Mouse (Mus musculus): ENCODE results near the gene Xlr3b. TPM values are rescaled to one million over a fixed set of nuclear protein-coding genes. Genes with fewer than 3 reads are reported as not detected.
"Not testable (repeated sequence)": the region's sequence is repeated elsewhere in the genome, so short reads cannot be mapped to it uniquely, and the experiment has no call there.

The Xlr3b gene
- polyA plus RNA-seq, 1 experiment from 2014 or later, result 3.7 TPM

DNA sequence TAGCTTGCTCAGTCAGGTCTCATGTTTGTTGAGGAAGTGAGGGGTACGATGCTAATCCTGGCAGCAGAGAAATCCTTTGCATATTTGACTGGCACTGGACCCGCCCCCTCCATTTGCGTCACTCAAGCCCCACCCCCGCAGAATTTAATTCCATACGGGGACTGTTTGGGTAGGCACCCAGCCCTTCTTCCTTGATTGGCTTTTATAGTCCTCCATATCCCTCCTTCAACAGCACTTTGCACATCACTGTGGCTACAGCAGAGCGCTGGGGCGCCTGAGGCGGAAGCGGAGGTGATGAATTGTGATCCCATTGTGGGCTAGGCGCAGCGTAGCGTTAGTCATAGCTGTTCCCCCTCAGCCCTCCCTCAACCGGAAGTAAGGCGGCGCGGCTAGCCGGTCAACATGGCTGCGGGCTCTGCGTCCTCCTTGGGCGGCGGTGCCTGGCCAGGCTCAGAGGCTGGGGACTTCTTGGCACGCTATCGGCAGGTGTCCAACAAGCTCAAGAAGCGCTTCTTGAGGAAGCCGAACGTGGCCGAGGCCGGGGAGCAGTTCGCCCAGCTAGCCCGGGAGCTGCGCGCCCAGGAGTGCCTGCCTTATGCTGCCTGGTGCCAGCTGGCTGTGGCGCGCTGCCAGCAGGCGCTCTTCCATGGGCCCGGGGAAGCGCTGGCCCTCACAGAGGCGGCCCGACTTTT is 36.1 kb downstream of the Xlr3b start, which contains the start of gene F8a:
F8a (plus strand) TSS at position 378 of the 692 bp plus-strand sequence.
- no peaks in the 10 kb centered on the region for H3K36me3 ChIP-seq (ENCODE audit: insufficient read depth, low read length)
- DNase-seq (ENCODE audit: low spot score) (peak; percentile 90), ATAC-seq (peak; percentile 96)
- H3K4me3 ChIP-seq (ENCODE audit: low read depth, low read length), result peak within 1 kb of the TSS; percentile 52
- H3K4me1 ChIP-seq (ENCODE audit: insufficient read depth, low read depth, low read length), result no peaks in the 10 kb centered on the region
- TF ChIP-seq EP300 (IDR thresholded peaks at IDR 0.05) (no peak; the same call in 1 of the 2 replicates), CTCF (IDR thresholded peaks at IDR 0.05) (no peak)
- H3K4me2 ChIP-seq (replicated peaks; ENCODE audit: low read depth, low read length), result peak within 1 kb of the TSS; percentile 74
- 0 out of 2 replicates have a peak, but pooled peaks cover 2% of the 10 kb centered on the region for H3K27me3 ChIP-seq (replicated peaks; ENCODE audit: insufficient read depth, low read length)
- peak within 1 kb of the TSS; percentile 39; the same call in 1 of the 2 replicates for H3K9ac ChIP-seq (replicated peaks; ENCODE audit: low read depth)
- WGBS, result 10% methylated on average over 31 of the region's 39 CpGs
- peak within 1 kb of the TSS; percentile 90 for H3K27ac ChIP-seq (ENCODE audit: low read length)
- H3K9me3 ChIP-seq (ENCODE audit: low read length), result no peaks in the 10 kb centered on the region

DNA sequence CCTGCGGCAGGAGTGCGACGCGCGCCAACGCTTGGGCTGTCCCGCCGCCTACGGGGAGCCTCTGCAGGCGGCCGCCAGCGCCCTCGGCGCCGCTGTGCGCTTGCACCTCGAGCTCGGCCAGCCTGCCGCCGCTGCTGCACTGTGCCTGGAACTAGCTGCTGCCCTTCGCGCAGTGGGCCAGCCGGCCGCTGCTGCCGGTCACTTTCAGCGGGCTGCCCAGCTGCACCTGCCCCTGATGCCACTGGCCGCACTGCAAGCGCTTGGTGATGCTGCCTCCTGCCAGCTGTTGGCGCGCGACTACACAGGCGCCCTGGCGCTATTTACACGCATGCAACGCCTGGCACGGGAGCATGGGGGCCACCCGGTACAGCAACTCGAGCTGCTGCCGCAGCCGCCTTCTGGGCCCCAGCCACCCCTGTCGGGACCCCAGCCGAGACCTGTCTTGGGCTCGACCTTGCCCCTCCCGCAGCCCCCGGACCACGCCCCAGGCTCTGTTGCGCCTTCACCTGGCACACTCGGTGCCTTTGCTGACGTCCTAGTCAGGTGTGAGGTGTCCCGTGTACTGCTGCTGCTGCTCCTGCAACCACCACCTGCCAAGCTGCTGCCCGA is 36.7 kb downstream of the Xlr3b start:
- H3K36me3 ChIP-seq (ENCODE audit: insufficient read depth, low read length), result no peaks in the 10 kb centered on the region
- DNase-seq (ENCODE audit: low spot score), result peak; percentile 47
- TF ChIP-seq EP300 (IDR thresholded peaks at IDR 0.05) (no peak), CTCF (IDR thresholded peaks at IDR 0.05) (peak; percentile 29)
- H3K4me3 ChIP-seq (ENCODE audit: low read depth, low read length), result peak overlapping the region; percentile 52
- H3K9me3 ChIP-seq (ENCODE audit: low read length), result no peaks in the 10 kb centered on the region
- 20% methylated on average over 26 of the region's 51 CpGs for WGBS
- peak; percentile 55 for ATAC-seq
- H3K27ac ChIP-seq (ENCODE audit: low read length), result peak overlapping the region; percentile 90
- H3K27me3 ChIP-seq (replicated peaks; ENCODE audit: insufficient read depth, low read length), result 0 out of 2 replicates have a peak, but pooled peaks cover 2% of the 10 kb centered on the region
- no peaks in the 10 kb centered on the region for H3K4me1 ChIP-seq (ENCODE audit: insufficient read depth, low read depth, low read length)
- H3K9ac ChIP-seq (replicated peaks; ENCODE audit: low read depth), result peak overlapping the region; percentile 39; the same call in 1 of the 2 replicates
- H3K4me2 ChIP-seq (replicated peaks; ENCODE audit: low read depth, low read length), result peak overlapping the region; percentile 74

DNA sequence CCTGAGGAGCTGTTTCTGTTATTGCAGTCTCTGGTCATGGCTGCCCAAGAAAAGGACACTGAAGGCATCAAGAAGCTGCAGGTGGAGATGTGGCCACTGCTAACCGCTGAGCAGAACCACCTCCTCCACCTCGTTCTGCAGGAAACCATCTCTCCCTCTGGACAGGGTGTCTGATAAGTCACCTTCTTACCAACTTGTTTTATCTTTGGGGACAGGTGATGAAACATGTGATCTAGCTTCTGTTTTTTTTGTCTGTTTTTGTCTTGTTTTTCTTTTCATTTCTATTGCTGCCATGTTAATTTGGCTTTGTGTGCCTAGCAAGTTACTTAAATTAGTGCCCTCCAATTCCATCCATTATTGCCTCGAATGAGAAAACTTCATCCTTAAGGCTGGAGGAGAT is 37.3 kb downstream of the Xlr3b start:
- H3K27ac ChIP-seq (ENCODE audit: low read length), result no peak overlapping the region
- H3K36me3 ChIP-seq (ENCODE audit: insufficient read depth, low read length), result no peaks in the 10 kb centered on the region
- H3K9ac ChIP-seq (replicated peaks; ENCODE audit: low read depth), result no peak overlapping the region
- ATAC-seq (no peak), DNase-seq (ENCODE audit: low spot score) (peak; percentile 3)
- peak overlapping the region; percentile 52 for H3K4me3 ChIP-seq (ENCODE audit: low read depth, low read length)
- TF ChIP-seq CTCF (IDR thresholded peaks at IDR 0.05), result no peak
- TF ChIP-seq EP300 (IDR thresholded peaks at IDR 0.05), result no peak
- peak overlapping the region; percentile 74 for H3K4me2 ChIP-seq (replicated peaks; ENCODE audit: low read depth, low read length)
- 27% methylated on average over 3 of the region's 3 CpGs for WGBS
- no peaks in the 10 kb centered on the region for H3K9me3 ChIP-seq (ENCODE audit: low read length)
- no peaks in the 10 kb centered on the region for H3K4me1 ChIP-seq (ENCODE audit: insufficient read depth, low read depth, low read length)
- H3K27me3 ChIP-seq (replicated peaks; ENCODE audit: insufficient read depth, low read length), result 0 out of 2 replicates have a peak, but pooled peaks cover 2% of the 10 kb centered on the region

DNA sequence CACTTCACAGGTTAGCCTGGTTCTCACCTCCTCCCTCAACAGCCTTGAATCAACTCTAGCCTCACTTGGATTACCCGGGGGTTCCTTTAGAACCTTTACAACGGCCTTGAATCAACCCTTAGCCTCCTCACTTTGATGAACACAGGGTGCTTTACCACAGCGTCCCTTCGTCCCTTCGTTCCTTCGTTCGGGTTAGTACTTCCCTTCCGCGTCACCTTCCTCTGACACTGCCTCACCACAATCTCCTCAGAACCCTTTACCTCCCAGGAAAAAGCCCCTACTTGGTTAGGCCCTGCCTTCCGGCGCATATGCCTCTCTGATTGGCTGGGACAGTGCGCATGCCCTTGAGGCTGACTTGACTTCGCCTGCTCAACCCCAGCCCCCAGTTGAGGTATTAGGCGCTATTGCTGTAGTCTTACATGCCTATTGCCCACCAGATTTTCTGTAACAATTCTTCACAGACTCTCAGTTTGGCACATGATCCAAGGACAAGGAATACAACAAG is 50.9 kb downstream of the Xlr3b start, which contains the start of gene Xlr4c:
Xlr4c (minus strand) TSS at position 310 of the 505 bp plus-strand sequence.
- H3K9me3 ChIP-seq (ENCODE audit: low read length); H3K9ac ChIP-seq (replicated peaks; ENCODE audit: low read depth); H3K36me3 ChIP-seq (ENCODE audit: insufficient read depth, low read length); H3K4me2 ChIP-seq (replicated peaks; ENCODE audit: low read depth, low read length); H3K4me1 ChIP-seq (ENCODE audit: insufficient read depth, low read depth, low read length); ATAC-seq; H3K4me3 ChIP-seq (ENCODE audit: low read depth, low read length); H3K27me3 ChIP-seq (replicated peaks; ENCODE audit: insufficient read depth, low read length); DNase-seq (ENCODE audit: low spot score); H3K27ac ChIP-seq (ENCODE audit: low read length): not testable (repeated sequence)
- WGBS, result 90% methylated on average over 11 of the region's 14 CpGs

Other genes with a start within 250 kb of the Xlr3b start
- gene Zfp185, start 204.9 kb upstream of the Xlr3b start, polyA plus RNA-seq (2015; fragmentation: Nextera tagmentation; extraction: Ambion mirVana), result 5.7 and 8.2 TPM in 2 replicates
- gene Pnma5, start 155.1 kb upstream of the Xlr3b start, polyA plus RNA-seq (2015; fragmentation: Nextera tagmentation; extraction: Ambion mirVana), result 0.05 and 0.10 TPM in 2 replicates
- gene Pnma3, start 127.4 kb upstream of the Xlr3b start, polyA plus RNA-seq (2015; fragmentation: Nextera tagmentation; extraction: Ambion mirVana), result not detected in 2 replicates
- 0.36 and 0.69 TPM in 2 replicates for gene Xlr4a, start 109.7 kb upstream of the Xlr3b start, polyA plus RNA-seq (2015; fragmentation: Nextera tagmentation; extraction: Ambion mirVana)
- 0.32 and 0.74 TPM in 2 replicates for gene Xlr3a, start 95.1 kb upstream of the Xlr3b start, polyA plus RNA-seq (2015; fragmentation: Nextera tagmentation; extraction: Ambion mirVana)
- gene Gm14685, start 75.2 kb upstream of the Xlr3b start, polyA plus RNA-seq (2015; fragmentation: Nextera tagmentation; extraction: Ambion mirVana), result 0.15 and 0.42 TPM in 2 replicates
- gene Xlr5b, start 43.4 kb upstream of the Xlr3b start, polyA plus RNA-seq (2015; fragmentation: Nextera tagmentation; extraction: Ambion mirVana), result not detected in 2 replicates
- gene DXBay18, start 42.8 kb upstream of the Xlr3b start, polyA plus RNA-seq (2015; fragmentation: Nextera tagmentation; extraction: Ambion mirVana), result 0.13 TPM in 1 of 2 replicates, not detected in the other
- not detected in 2 replicates for gene Spin2d, start 15.2 kb upstream of the Xlr3b start, polyA plus RNA-seq (2015; fragmentation: Nextera tagmentation; extraction: Ambion mirVana)
- 0.19 and 0.78 TPM in 2 replicates for gene Xlr4b, start 22.1 kb downstream of the Xlr3b start, polyA plus RNA-seq (2015; fragmentation: Nextera tagmentation; extraction: Ambion mirVana)
- gene F8a, start 36.1 kb downstream of the Xlr3b start, polyA plus RNA-seq (2015; fragmentation: Nextera tagmentation; extraction: Ambion mirVana), result 15.4 and 16.1 TPM in 2 replicates
- 0.50 TPM in 1 of 2 replicates, not detected in the other for gene Xlr4c, start 50.9 kb downstream of the Xlr3b start, polyA plus RNA-seq (2015; fragmentation: Nextera tagmentation; extraction: Ambion mirVana)
- gene Xlr3c, start 73.2 kb downstream of the Xlr3b start, polyA plus RNA-seq (2015; fragmentation: Nextera tagmentation; extraction: Ambion mirVana), result not detected in 2 replicates
- not detected in 2 replicates for gene Xlr5a, start 100.8 kb downstream of the Xlr3b start, polyA plus RNA-seq (2015; fragmentation: Nextera tagmentation; extraction: Ambion mirVana)
- gene Xlr5c, start 100.8 kb downstream of the Xlr3b start, polyA plus RNA-seq (2015; fragmentation: Nextera tagmentation; extraction: Ambion mirVana), result not detected in 2 replicates
- not detected in 2 replicates for gene Gm45015, start 144.6 kb downstream of the Xlr3b start, polyA plus RNA-seq (2015; fragmentation: Nextera tagmentation; extraction: Ambion mirVana)
- gene Zfp275, start 150.4 kb downstream of the Xlr3b start, polyA plus RNA-seq (2015; fragmentation: Nextera tagmentation; extraction: Ambion mirVana), result 3.6 and 4.3 TPM in 2 replicates
- gene Gm18336, start 206.5 kb downstream of the Xlr3b start, polyA plus RNA-seq (2015; fragmentation: Nextera tagmentation; extraction: Ambion mirVana), result not detected in 2 replicates
- gene Zfp92, start 218.9 kb downstream of the Xlr3b start, polyA plus RNA-seq (2015; fragmentation: Nextera tagmentation; extraction: Ambion mirVana), result 0.07 TPM in 1 of 2 replicates, not detected in the other
- gene Trex2, start 243.1 kb downstream of the Xlr3b start, polyA plus RNA-seq (2015; fragmentation: Nextera tagmentation; extraction: Ambion mirVana), result 0.27 TPM in 1 of 2 replicates, not detected in the other

All from lung, postnatal 0 days (tissue).